Mouse (Mus musculus) duodenum, adult 2 months (tissue): ENCODE measurements around the gene Dhx57. TPM values are rescaled to one million over a fixed set of nuclear protein-coding genes. Genes with fewer than 3 reads are reported as not detected.

ENCODE experiments used
- polyA plus RNA-seq: library from polyadenylated mRNA; depleted of rRNA; stranded (reverse); fragments of >200 nt; gene quantifications from 2 replicates; pipeline ENCODE4 v1.2.3, GENCODE M21; 2012; ENCODE audit warnings: low replicate concordance; rRNA removed

Gene Dhx57
- 3.2 and 3.4 TPM in 2 replicates for polyA plus RNA-seq

DNA sequence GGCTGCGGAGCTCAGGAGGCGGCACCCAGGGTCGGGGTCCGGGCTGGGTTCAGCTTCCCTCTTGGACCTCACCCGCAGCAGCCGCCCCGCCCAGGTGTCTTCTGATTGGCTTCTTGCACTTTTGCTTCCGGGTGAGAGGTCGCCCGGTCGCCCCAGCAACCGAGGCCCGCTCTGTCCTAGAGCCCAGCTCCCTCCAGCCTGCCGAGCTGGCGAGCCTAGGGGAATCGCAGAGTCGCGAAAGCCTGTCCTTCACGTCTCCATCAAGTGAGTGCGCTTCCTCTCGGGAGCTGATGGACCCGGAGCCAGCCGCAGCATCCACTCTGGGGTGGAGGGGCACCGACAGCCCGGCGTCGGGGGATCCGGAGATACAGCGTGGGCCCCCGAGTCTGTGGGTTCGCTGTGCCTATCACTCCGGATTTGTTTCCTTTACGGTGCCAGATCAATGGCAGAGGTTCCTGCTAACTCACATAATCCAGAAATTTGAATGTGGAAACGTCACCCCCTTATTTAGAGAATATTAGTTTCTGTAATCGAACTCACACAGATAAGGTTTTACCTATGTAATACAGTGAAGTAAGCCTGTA, at the start of gene Dhx57, which contains the start of gene Morn2:
TSS of gene Dhx57 (minus strand) at position 403 of the 584 bp plus-strand sequence.
TSS of gene Morn2 (plus strand) at position 130 of the 584 bp plus-strand sequence.

DNA sequence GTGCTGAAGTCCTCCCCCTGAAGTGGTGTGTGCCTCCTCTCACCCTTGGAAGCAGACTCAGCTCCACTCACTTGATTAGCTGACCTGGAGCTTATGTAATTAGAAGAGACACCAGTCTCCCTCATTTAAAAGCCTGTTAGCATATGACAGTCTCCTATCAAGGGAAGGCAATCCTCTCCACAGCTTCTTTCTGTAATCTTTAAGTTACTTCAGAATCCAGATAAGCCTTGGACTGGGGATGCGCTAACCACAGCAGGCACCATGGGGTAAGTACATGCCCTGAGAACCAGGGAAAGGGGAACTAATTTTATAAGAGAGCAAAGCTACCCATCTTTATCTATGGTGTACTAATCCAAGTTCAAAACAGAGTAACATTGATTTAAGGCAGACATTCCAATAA, 17.0 kb upstream of the Dhx57 start, which contains the start of gene Arhgef33:
TSS of gene Arhgef33 (plus strand) at position 157 of the 400 bp plus-strand sequence.

DNA sequence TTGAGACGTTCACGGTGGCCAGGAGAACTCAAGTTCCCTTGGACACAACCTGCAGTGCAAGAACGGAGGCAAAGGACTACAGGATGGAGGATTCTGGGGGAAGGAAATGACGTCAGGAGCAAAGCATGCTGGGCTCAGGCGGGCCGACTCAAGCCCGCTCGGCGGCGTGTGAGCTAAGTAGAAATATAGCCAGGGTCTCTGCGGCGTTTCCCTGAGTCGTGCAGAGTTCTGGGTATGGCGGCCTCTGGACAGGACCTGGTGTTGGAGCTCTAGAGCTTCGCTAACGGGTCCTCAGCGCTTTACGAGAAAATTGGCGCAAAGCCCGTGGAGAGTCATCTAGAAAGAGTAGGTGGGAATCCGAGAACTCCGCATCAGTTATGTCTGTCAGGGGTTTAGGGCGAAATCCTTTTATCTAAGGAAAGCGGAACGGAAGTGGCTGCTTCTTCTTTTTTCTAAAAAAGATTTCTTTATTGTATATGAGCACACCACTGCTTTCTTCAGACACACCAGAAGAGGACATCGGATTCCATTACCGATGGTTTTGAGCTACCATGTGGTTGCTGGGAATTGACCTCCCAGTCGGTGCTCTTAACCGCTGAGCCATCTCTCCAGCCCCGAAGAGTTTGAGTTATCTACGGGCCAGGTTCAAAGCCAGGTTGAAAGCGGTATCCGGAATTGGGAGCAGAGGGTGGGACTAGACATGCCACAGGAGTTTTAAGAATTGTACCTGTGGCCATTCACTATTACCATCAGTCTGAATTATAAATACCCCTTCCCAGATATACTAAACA, 65.8 kb downstream of the Dhx57 start, which contains the start of gene Gemin6:
TSS of gene Gemin6 (plus strand) at position 116 of the 791 bp plus-strand sequence.

DNA sequence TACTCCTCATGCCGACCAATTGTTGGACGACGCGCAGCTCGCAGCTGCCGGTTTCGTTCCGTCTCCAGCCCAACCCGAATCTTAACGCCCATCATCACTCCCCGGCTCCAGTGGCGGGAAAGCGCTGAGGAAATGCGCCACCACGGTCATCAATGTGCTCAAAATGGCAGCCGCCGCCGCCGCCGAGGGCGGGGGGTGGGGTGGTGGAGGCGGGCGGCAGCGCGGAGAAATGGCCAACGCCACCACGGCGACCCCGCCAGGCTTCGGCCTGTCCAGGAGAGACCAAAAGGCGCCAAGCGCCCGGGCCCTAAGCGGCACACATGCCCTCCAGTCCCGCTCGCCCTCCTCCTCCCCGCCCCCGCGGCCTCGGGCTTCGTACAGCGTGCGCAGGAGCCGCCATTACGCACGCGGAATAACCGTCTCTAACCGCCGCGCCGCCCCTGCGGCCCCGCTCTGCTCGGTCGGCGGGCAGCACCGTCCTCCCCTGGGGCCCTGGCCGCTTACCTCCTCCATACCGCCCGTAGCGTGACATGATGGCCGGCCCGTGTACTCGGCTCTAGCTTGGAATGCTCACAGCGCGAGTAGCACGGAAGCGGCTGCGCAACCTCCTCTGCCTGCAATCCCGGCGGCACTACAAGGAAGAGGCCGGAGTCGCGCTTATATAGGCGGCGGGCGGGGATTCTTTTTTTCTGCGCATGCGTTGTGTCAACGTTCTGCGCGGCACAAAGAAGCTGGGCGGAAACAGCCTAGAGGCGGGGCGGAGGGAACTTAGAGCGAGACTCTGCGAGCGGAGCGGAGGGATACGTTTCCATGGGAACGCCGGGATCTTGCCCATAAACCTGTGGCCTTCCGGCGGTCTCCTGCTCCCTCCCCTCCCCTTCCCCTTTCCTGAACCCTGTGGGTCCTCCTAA, 83.3 kb downstream of the Dhx57 start, which contains the start of the genes Srsf7 and Ttc39d:
TSS of gene Srsf7 (minus strand) at position 637 of the 911 bp plus-strand sequence.
TSS of gene Ttc39d (plus strand) at position 790 of the 911 bp plus-strand sequence.

Other genes with a start within 250 kb of the Dhx57 start
- gene Hnrnpll, start 228.1 kb downstream of the Dhx57 start, polyA plus RNA-seq, result 6.3 and 8.7 TPM in 2 replicates
- 43.3 and 63.9 TPM in 2 replicates for gene Galm, start 163.0 kb downstream of the Dhx57 start, polyA plus RNA-seq
- gene Srsf7, start 83.2 kb downstream of the Dhx57 start, polyA plus RNA-seq, result 7.6 and 9.9 TPM in 2 replicates
- not detected in 2 replicates for gene Ttc39d, start 83.0 kb downstream of the Dhx57 start, polyA plus RNA-seq
- 0.51 and 0.55 TPM in 2 replicates for gene Gemin6, start 66.0 kb downstream of the Dhx57 start, polyA plus RNA-seq
- 1.3 TPM in 2 replicates for gene Morn2, start 273 bp downstream of the Dhx57 start, polyA plus RNA-seq
- 0.11 and 0.15 TPM in 2 replicates for gene Arhgef33, start 16.9 kb upstream of the Dhx57 start, polyA plus RNA-seq
- gene Gm10190, start 83.1 kb upstream of the Dhx57 start, polyA plus RNA-seq, result not detected in 2 replicates
- gene Sos1, start 190.0 kb upstream of the Dhx57 start, polyA plus RNA-seq, result 0.81 and 1.3 TPM in 2 replicates